Mouse (Mus musculus) neural tube, embryonic 11.5 days (tissue): ENCODE measurements around the gene Slco2a1. TPM values are rescaled to one million over a fixed set of nuclear protein-coding genes. Genes with fewer than 3 reads are reported as not detected.

ENCODE experiments used
- ATAC-seq: fragments of 200-750 bp; cut with Nextera tagmentation; 2 replicates; pipeline ENCODE4 v1.8.0; 2017; ENCODE audit warnings: moderate number of reproducible peaks, mild to moderate bottlenecking, moderate TSS enrichment, moderate library complexity; ENCODE audit not compliant: insufficient read depth, low FRiP score, low TSS enrichment
- DNase-seq: peaks from one replicate; pipeline ENCODE4 v3.0.0-alpha.2; 2015; ENCODE audit warnings: low spot score
- H3K27ac ChIP-seq: fragments of 300-500 bp; sonication (generic); 2 replicates; pipeline ENCODE4 v1.5.1; 2014; ENCODE audit warnings: low read depth, mild to moderate bottlenecking, low read length
- H3K27me3 ChIP-seq: fragments of 300-500 bp; sonication (generic); 2 replicates; pipeline ENCODE4 v1.6.1; 2014; ENCODE audit warnings: mild to moderate bottlenecking, low read length, mixed read lengths; ENCODE audit not compliant: control insufficient read depth, insufficient read depth
- H3K36me3 ChIP-seq: fragments of 300-500 bp; sonication (generic); 2 replicates; pipeline ENCODE4 v1.6.1; 2014; ENCODE audit warnings: mild to moderate bottlenecking, low read length, moderate library complexity, mixed read lengths; ENCODE audit not compliant: control insufficient read depth, insufficient read depth
- H3K4me1 ChIP-seq: fragments of 300-500 bp; sonication (generic); 2 replicates; pipeline ENCODE4 v1.6.1; 2014; ENCODE audit warnings: low read length, mixed read lengths; ENCODE audit not compliant: control insufficient read depth, insufficient read depth
- H3K4me2 ChIP-seq: fragments of 300-500 bp; sonication (generic); 2 replicates; pipeline ENCODE4 v1.6.1; 2014; ENCODE audit warnings: low read depth, mild to moderate bottlenecking, moderate library complexity
- H3K4me3 ChIP-seq: fragments of 300-500 bp; sonication (generic); 2 replicates; pipeline ENCODE4 v1.5.1; 2014; ENCODE audit warnings: low read depth, low read length
- H3K9ac ChIP-seq: fragments of 300-500 bp; sonication (generic); 2 replicates; pipeline ENCODE4 v1.6.1; 2014; ENCODE audit warnings: mild to moderate bottlenecking, low read length
- H3K9me3 ChIP-seq: fragments of 300-500 bp; sonication (generic); 2 replicates; pipeline ENCODE4 v1.6.1; 2016; ENCODE audit warnings: low read length; ENCODE audit not compliant: control insufficient read depth
- WGBS: fragments of 180-500 bp; shearing (Covaris S2); extraction: QIAGEN DNeasy Blood & Tissue Kit; methylation state at CpG from one replicate; pipeline ENCODE4 v1.1.7; 2014; 5-methylcytosine and 5-hydroxymethylcytosine counted together
- polyA plus RNA-seq: library from polyadenylated mRNA; unstranded; fragments of >200 nt; fragmentation: Nextera tagmentation; extraction: Ambion mirVana; gene quantifications from 2 replicates; pipeline ENCODE4 v1.2.1, GENCODE M21; 2014

Gene Slco2a1
- polyA plus RNA-seq: 0.29 and 0.73 TPM in 2 replicates

DNA sequence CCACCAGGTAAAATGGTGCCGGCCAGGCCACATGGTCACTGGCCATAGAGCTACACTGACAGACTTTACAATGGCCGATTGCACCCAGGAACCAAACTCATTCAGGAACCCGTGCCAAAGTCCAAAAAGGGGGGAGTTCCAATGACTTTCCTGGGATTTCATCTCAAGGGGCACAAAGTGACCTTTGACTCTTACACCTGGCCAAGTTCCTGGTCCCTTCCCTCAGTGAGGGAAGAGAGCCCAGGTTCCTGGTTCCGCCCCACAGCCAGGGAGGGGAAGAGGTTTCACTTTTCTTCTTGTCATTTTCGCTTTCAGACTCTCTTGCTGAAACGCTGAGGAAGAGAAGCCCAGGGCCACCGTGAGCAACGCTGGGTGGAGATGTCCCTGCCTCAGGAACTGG lies at the start of gene Slco2a1:
Slco2a1 (plus strand) TSS at position 251 of the 400 bp plus-strand sequence.
- DNase-seq (no peak), ATAC-seq (no peak)
- WGBS: 94% methylated on average over 8 of the region's 8 CpGs
- Histone ChIP-seq H3K4me3 (no peak within 1 kb of the TSS), H3K4me2 (no peak within 1 kb of the TSS), H3K27ac (no peak within 1 kb of the TSS), H3K9me3 (no peaks in the 10 kb centered on the region), H3K27me3 (no peaks in the 10 kb centered on the region), H3K4me1 (peaks cover 6% of the 10 kb centered on the region; the same call in 1 of the 2 replicates), H3K36me3 (no peaks in the 10 kb centered on the region), H3K9ac (no peak within 1 kb of the TSS)

DNA sequence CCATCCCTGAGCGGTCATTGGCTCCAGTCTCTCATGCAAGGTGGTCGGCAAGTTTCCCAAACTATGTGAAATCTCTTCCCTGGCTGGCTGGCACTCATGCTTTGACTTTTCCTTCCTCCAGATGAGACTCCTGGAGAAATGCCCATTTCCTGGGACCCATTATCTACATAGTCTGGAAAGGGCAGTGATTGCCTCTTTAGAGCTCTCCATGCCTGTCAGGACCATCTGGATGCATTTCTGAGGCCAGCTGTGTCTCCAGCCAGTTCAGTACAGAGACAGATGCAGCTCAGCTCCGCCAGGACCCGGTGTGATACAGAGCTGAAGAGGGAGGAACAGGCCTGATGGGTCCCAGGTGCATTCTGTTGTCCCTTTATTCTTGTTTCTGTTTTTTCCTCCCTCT lies 46.3 kb upstream of the Slco2a1 start:
- Histone ChIP-seq H3K9ac (no peak overlapping the region), H3K36me3 (no peaks in the 10 kb centered on the region), H3K4me2 (no peak overlapping the region), H3K9me3 (no peaks in the 10 kb centered on the region), H3K4me1 (no peaks in the 10 kb centered on the region), H3K4me3 (no peak overlapping the region), H3K27ac (no peak overlapping the region), H3K27me3 (no peaks in the 10 kb centered on the region)
- ATAC-seq (no peak), DNase-seq (no peak)
- 73% methylated on average over 4 of the region's 4 CpGs for WGBS

- Histone ChIP-seq H3K4me3 (no peak overlapping the region), H3K9ac (no peak overlapping the region), H3K27me3 (no peaks in the 10 kb centered on the region), H3K36me3 (no peaks in the 10 kb centered on the region), H3K27ac (no peak overlapping the region), H3K4me2 (no peak overlapping the region), H3K4me1 (no peaks in the 10 kb centered on the region), H3K9me3 (no peaks in the 10 kb centered on the region)
- DNase-seq: no peak
- WGBS: 89% methylated on average over 9 of the region's 9 CpGs
- ATAC-seq: no peak
Observed at GRCm38 (mm10) chr9:102944891-102945290, 43.6 kb upstream of the Slco2a1 start.

DNA sequence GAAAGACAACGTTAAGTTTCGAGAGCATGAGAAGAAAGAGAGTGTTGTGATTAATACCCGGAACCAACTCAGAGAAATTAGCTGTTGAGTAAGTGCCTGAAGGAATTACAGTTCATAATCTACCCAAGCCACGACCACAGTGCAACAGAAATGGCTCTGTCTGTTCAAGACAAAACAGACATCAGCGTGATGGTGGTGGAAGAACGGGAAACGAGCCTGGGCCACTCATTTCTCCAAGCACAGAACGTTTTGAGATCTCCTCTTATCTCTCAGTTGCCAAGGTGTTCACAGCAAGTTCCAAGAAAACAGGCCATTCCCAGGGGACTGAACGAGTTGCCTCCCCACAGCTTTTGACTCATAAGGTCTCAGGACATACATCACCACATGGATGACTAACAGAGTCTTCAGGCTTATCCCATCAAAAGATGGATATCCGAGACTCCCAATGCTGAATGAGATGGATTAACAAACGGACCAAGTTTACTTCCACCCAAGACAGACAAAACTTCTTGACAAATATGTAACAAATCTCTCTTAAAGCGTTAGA lies 42.0 kb upstream of the Slco2a1 start:
- no peak for ATAC-seq
- 83% methylated on average over 12 of the region's 12 CpGs for WGBS
- Histone ChIP-seq H3K9me3 (no peaks in the 10 kb centered on the region), H3K4me1 (no peaks in the 10 kb centered on the region), H3K9ac (no peak overlapping the region), H3K36me3 (no peaks in the 10 kb centered on the region), H3K4me2 (no peak overlapping the region), H3K4me3 (no peak overlapping the region), H3K27me3 (no peaks in the 10 kb centered on the region), H3K27ac (no peak overlapping the region)
- no peak for DNase-seq

DNA sequence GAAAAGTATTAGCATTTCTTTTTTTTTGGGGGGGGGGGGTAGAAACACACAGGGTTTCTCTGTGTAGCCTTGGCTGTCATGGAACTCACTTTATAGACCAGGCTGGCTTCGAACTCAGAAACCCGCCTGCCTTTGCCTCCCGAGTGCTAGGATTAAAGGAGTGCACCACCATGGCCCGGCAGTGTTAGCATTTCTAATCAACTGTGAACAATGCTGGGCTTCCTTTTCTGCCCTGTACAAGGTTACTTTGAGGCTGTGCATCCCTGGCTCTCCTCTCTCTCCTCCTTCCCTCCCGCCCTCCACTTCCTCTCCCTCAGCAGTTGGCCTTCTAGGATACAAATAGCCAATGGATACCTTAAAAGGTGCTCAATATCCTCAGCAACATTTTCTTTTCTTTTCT lies 39.8 kb upstream of the Slco2a1 start:
- ATAC-seq (no peak), DNase-seq (no peak)
- Histone ChIP-seq H3K27ac (no peak overlapping the region), H3K27me3 (no peaks in the 10 kb centered on the region), H3K4me2 (no peak overlapping the region), H3K9me3 (no peaks in the 10 kb centered on the region), H3K9ac (no peak overlapping the region), H3K4me3 (no peak overlapping the region), H3K36me3 (no peaks in the 10 kb centered on the region), H3K4me1 (no peaks in the 10 kb centered on the region)
- WGBS: 81% methylated on average over 5 of the region's 5 CpGs

DNA sequence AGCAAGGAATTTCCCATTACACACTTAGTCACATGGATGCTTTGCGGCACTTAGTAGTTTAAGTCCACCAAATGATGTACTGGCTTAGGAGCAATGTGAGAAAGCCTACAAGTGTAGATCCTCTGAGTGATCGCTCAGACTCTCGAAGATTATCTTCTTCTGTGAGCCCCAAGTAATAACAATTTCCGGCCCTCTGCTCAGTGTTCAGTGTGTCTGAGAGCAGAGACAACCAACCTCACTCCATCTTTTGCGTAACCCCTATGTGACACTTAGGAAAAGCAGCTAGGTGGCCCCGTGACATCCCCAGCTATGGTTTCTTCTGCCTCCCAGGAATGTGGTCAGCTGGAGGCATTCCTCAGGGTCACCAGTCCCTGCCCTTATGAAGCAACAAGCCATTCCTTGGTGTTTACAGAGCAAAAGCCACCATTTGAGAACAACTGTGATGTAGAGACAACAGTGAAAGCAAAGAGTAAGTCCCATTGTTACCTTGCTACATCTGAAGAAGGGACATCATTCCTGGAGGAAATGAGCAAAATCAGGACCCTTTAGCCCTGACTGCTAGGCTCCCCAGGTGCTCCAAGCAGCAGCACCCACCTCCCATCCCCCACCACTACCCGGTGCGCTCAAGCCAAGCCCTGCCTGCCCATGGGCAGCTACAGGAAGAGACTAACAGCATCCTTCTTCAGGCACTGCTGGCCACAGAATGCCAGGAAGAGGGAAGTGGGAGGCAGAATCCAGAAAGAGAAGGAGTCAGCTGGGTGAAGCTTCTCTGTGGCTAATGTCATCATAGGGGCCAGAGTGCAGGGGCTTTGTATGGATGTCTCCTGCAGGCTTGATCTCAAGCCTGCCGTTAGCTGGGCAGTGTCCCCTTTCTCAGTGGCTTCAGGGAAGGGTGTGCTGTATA lies 37.2 kb upstream of the Slco2a1 start:
- no peaks in the 10 kb centered on the region for H3K36me3 ChIP-seq
- no peak overlapping the region for H3K4me3 ChIP-seq
- no peak overlapping the region for H3K9ac ChIP-seq
- DNase-seq (no peak), ATAC-seq (no peak)
- no peaks in the 10 kb centered on the region for H3K9me3 ChIP-seq
- H3K27me3 ChIP-seq: no peaks in the 10 kb centered on the region
- no peaks in the 10 kb centered on the region for H3K4me1 ChIP-seq
- no peak overlapping the region for H3K27ac ChIP-seq
- no peak overlapping the region for H3K4me2 ChIP-seq
- WGBS: 87% methylated on average over 9 of the region's 9 CpGs

GRCm38 (mm10) chr9:102955866-102956265 lies 32.6 kb upstream of the Slco2a1 start:
- Histone ChIP-seq H3K4me3 (no peak overlapping the region), H3K36me3 (no peaks in the 10 kb centered on the region), H3K27me3 (no peaks in the 10 kb centered on the region), H3K9me3 (no peaks in the 10 kb centered on the region), H3K9ac (no peak overlapping the region), H3K27ac (no peak overlapping the region), H3K4me1 (no peaks in the 10 kb centered on the region), H3K4me2 (no peak overlapping the region)
- 84% methylated on average over 3 of the region's 3 CpGs for WGBS
- DNase-seq (no peak), ATAC-seq (no peak)

- Histone ChIP-seq H3K36me3 (no peaks in the 10 kb centered on the region), H3K27ac (no peak overlapping the region), H3K4me1 (no peaks in the 10 kb centered on the region), H3K4me3 (no peak overlapping the region), H3K9ac (no peak overlapping the region), H3K9me3 (no peaks in the 10 kb centered on the region), H3K27me3 (no peaks in the 10 kb centered on the region), H3K4me2 (no peak overlapping the region)
- ATAC-seq: no peak
- no peak for DNase-seq
- WGBS: 84% methylated on average over 6 of the region's 6 CpGs
Observed at GRCm38 (mm10) chr9:102958703-102959102, 29.8 kb upstream of the Slco2a1 start.
